Mouse (Mus musculus): ENCODE data around the gene Gtsf1l.

Gtsf1l gene

GRCm38 (mm10) chr2:163052101-163052500 is 35.6 kb downstream of the Gtsf1l start:
- no peak for DNase-seq (ENCODE audit: low spot score in 2 of 2)

- no peak for DNase-seq (ENCODE audit: low spot score in 2 of 2)
Measured at GRCm38 (mm10) chr2:163051691-163052090, 36.0 kb downstream of the Gtsf1l start.

- no peak for DNase-seq (ENCODE audit: low spot score in 2 of 2)
Measured at GRCm38 (mm10) chr2:163049116-163049515, 38.5 kb downstream of the Gtsf1l start.

DNA sequence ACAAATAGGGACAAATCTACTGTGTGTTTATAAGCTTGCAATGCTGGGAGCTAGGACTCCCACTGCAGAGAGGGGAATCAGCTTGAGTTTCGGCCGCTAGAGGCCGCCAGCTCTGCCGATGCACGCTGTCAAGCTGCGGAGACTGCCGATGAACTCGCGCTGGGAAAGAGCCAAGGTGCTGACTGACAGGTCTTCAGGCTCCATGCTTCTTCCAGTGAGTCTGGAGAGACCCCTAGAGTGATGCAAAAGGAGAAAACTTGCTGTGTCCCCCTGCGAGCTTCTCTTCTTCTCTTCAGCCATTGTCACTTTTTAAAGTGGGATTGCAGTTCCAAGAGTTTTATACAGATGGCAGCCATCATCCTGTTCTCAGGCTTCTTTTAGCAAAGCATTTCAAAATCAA is 39.5 kb downstream of the Gtsf1l start:
- DNase-seq (ENCODE audit: low spot score in 2 of 2): peak; percentile 29 to 68

- no peak for DNase-seq (ENCODE audit: low spot score in 2 of 2)
Measured at GRCm38 (mm10) chr2:163039940-163040339, 47.7 kb downstream of the Gtsf1l start.

All from frontal cortex, postnatal 10 days (tissue).